Mouse (Mus musculus) testis, postnatal 14 days (tissue): Measurements from ENCODE around the gene Nfat5.

Experiments
- DNase-seq: peaks from one replicate; pipeline ENCODE4 v3.0.0; 2021; ENCODE audit warnings: low spot score

The Nfat5 gene

GRCm38 (mm10) chr8:107292928-107293601, at the start of gene Nfat5:
TSS of gene Nfat5 (plus strand) at chr8:107293470.
- peak; percentile 92 for DNase-seq

- no peak for DNase-seq
Measured at GRCm38 (mm10) chr8:107244218-107244617, 49.1 kb upstream of the Nfat5 start.

GRCm38 (mm10) chr8:107248456-107248855, 44.8 kb upstream of the Nfat5 start:
- DNase-seq, result no peak

- DNase-seq, result no peak
Measured at GRCm38 (mm10) chr8:107251481-107252104, 41.7 kb upstream of the Nfat5 start.

GRCm38 (mm10) chr8:107253121-107253520, 40.1 kb upstream of the Nfat5 start:
- no peak for DNase-seq

- DNase-seq, result no peak
Measured at GRCm38 (mm10) chr8:107254403-107254802, 38.9 kb upstream of the Nfat5 start.

GRCm38 (mm10) chr8:107254951-107255457, 38.3 kb upstream of the Nfat5 start:
- DNase-seq, result no peak

GRCm38 (mm10) chr8:107257223-107257622, 36.0 kb upstream of the Nfat5 start:
- no peak for DNase-seq

GRCm38 (mm10) chr8:107260120-107260519, 33.1 kb upstream of the Nfat5 start:
- DNase-seq, result no peak

- DNase-seq, result no peak
Measured at GRCm38 (mm10) chr8:107261172-107261571, 32.1 kb upstream of the Nfat5 start.

- no peak for DNase-seq
Measured at GRCm38 (mm10) chr8:107262046-107262705, 31.1 kb upstream of the Nfat5 start.

- DNase-seq, result no peak
Measured at GRCm38 (mm10) chr8:107265811-107266210, 27.5 kb upstream of the Nfat5 start.

- no peak for DNase-seq
Measured at GRCm38 (mm10) chr8:107268501-107268900, 24.8 kb upstream of the Nfat5 start.

GRCm38 (mm10) chr8:107269191-107269590, 24.1 kb upstream of the Nfat5 start:
- no peak for DNase-seq

GRCm38 (mm10) chr8:107269617-107270139, 23.6 kb upstream of the Nfat5 start:
- DNase-seq, result no peak

- no peak for DNase-seq
Measured at GRCm38 (mm10) chr8:107270287-107270686, 23.0 kb upstream of the Nfat5 start.

GRCm38 (mm10) chr8:107270751-107271150, 22.5 kb upstream of the Nfat5 start:
- no peak for DNase-seq

GRCm38 (mm10) chr8:107277323-107277883, 15.9 kb upstream of the Nfat5 start:
- DNase-seq, result no peak

- no peak for DNase-seq
Measured at GRCm38 (mm10) chr8:107278571-107278970, 14.7 kb upstream of the Nfat5 start.

- no peak for DNase-seq
Measured at GRCm38 (mm10) chr8:107286686-107287085, 6.6 kb upstream of the Nfat5 start.

GRCm38 (mm10) chr8:107287522-107287921, 5.7 kb upstream of the Nfat5 start:
- no peak for DNase-seq

- no peak for DNase-seq
Measured at GRCm38 (mm10) chr8:107291171-107291601, 2.1 kb upstream of the Nfat5 start.
